13 mouse cellular contexts compared by ENCODE assay signal in the genomic region with DNA sequence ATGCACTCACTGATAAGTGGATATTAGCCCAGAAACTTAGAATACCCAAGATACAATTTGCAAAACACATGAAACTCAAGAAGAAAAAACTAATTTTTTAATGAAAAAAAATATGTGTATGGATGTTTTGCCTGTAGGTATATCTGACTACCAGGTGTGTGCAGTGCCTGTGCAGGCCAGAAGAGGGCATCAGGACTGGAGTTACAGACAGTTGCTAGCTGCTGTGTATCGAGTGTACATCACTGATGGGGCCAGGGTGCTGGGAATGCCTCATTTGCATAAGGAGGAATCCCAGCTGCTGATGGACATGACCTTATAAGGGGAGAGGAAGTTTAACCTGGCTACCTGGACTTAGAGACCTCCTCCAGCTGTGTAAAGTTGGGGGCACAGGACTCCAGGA.
A peak's percentile ranks its signal among the peaks of the same experiment; 100 is the strongest.
DNase-seq lines count a peak whose midpoint lies in the region; ATAC-seq and TF ChIP-seq lines count a peak whose summit lies in the region.
"Had no signal": no experiment of that assay in that cellular context is flagged by ENCODE, and none has a peak within 500 bp of the region (broad histone marks: within the 10 kb centered on the region; RNA-seq: fewer than 3 reads in every experiment).

No protein-coding gene starts in this region.

- H3K9ac ChIP-seq in hindbrain, postnatal 0 days (replicated peaks; ENCODE audit: low read length), result no peak overlapping the region
- H3K9ac ChIP-seq in hindbrain, embryonic 11.5 days (ENCODE audit: low read depth, low read length), result no peak overlapping the region
- no peak overlapping the region for H3K9ac ChIP-seq in lung, postnatal 0 days (replicated peaks; ENCODE audit: low read depth)
- H3K9ac ChIP-seq in ES-Bruce4 (ENCODE audit: low read depth, poor library complexity, severe bottlenecking), result no peak overlapping the region
- H3K9ac ChIP-seq: hindbrain, embryonic 14.5 days; liver, embryonic 13.5 days; midbrain, embryonic 15.5 days; neural tube, embryonic 13.5 days had no signal

- no peak overlapping the region for H3K4me2 ChIP-seq in hindbrain, postnatal 0 days (ENCODE audit: low read depth, low read length)
- no peak overlapping the region for H3K4me2 ChIP-seq in hindbrain, embryonic 11.5 days (replicated peaks; ENCODE audit: low read depth, low read length)
- H3K4me2 ChIP-seq in lung, postnatal 0 days (replicated peaks; ENCODE audit: low read depth, low read length), result no peak overlapping the region
- H3K4me2 ChIP-seq: hindbrain, embryonic 14.5 days; liver, embryonic 13.5 days; midbrain, embryonic 15.5 days; neural tube, embryonic 13.5 days had no signal

- no peaks in the 10 kb centered on the region for H3K27me3 ChIP-seq in hindbrain, postnatal 0 days (ENCODE audit: insufficient read depth, low read length)
- no peaks in the 10 kb centered on the region for H3K27me3 ChIP-seq in hindbrain, embryonic 11.5 days (ENCODE audit: control insufficient read depth, insufficient read depth, low read length)
- no peaks in the 10 kb centered on the region for H3K27me3 ChIP-seq in lung, postnatal 0 days (replicated peaks; ENCODE audit: insufficient read depth, low read length)
- no peaks in the 10 kb centered on the region; the same call in 1 of the 2 replicates for H3K27me3 ChIP-seq in ES-Bruce4 (ENCODE audit: control insufficient read depth, insufficient read depth, low read length, poor library complexity, severe bottlenecking)
- H3K27me3 ChIP-seq: liver, embryonic 13.5 days; midbrain, embryonic 15.5 days; neural tube, embryonic 13.5 days had no signal

- H3K9me3 ChIP-seq in hindbrain, postnatal 0 days (ENCODE audit: low read length), result no peaks in the 10 kb centered on the region
- no peaks in the 10 kb centered on the region for H3K9me3 ChIP-seq in hindbrain, embryonic 11.5 days (ENCODE audit: control insufficient read depth, low read length)
- no peaks in the 10 kb centered on the region for H3K9me3 ChIP-seq in lung, postnatal 0 days (ENCODE audit: low read length)
- H3K9me3 ChIP-seq in ES-Bruce4 (replicated peaks; ENCODE audit: control insufficient read depth, insufficient read depth, low read length, poor library complexity, severe bottlenecking), result no peaks in the 10 kb centered on the region
- H3K9me3 ChIP-seq: liver, embryonic 13.5 days; midbrain, embryonic 15.5 days; neural tube, embryonic 13.5 days had no signal

- ATAC-seq in hindbrain, postnatal 0 days, result no peak
- ATAC-seq in hindbrain, embryonic 11.5 days (ENCODE audit: low FRiP score), result no peak
- no peak for ATAC-seq in lung, postnatal 0 days
- ATAC-seq: midbrain, embryonic 15.5 days had no signal

- no peak for DNase-seq in hindbrain, postnatal 0 days (ENCODE audit: low spot score)
- DNase-seq in hindbrain, embryonic 11.5 days (ENCODE audit: low spot score), result no peak
- no peak for DNase-seq in lung, postnatal 0 days (ENCODE audit: low spot score)
- no peak for DNase-seq in lung, adult 18-20 months
- no peak for DNase-seq in adrenal gland, adult (ENCODE audit: inconsistent age in 2 of 2, low spot score in 1 of 2)
- DNase-seq in cerebellum, postnatal 25 days, result no peak
- DNase-seq: liver, embryonic 13.5 days had no signal

- no peaks in the 10 kb centered on the region for H3K36me3 ChIP-seq in hindbrain, postnatal 0 days (ENCODE audit: insufficient read depth, low read length)
- no peaks in the 10 kb centered on the region for H3K36me3 ChIP-seq in hindbrain, embryonic 11.5 days (ENCODE audit: control insufficient read depth, insufficient read depth, low read length)
- H3K36me3 ChIP-seq in lung, postnatal 0 days (ENCODE audit: insufficient read depth, low read length), result no peaks in the 10 kb centered on the region
- no peaks in the 10 kb centered on the region for H3K36me3 ChIP-seq in ES-Bruce4 (ENCODE audit: control insufficient read depth, insufficient read depth, low read length, poor library complexity, severe bottlenecking)
- H3K36me3 ChIP-seq: liver, embryonic 13.5 days; midbrain, embryonic 15.5 days; neural tube, embryonic 13.5 days had no signal

- H3K27ac ChIP-seq in hindbrain, postnatal 0 days, result no peak overlapping the region
- no peak overlapping the region for H3K27ac ChIP-seq in hindbrain, embryonic 11.5 days (ENCODE audit: low read depth, low read length)
- H3K27ac ChIP-seq in lung, postnatal 0 days (ENCODE audit: low read length), result no peak overlapping the region
- no peak overlapping the region for H3K27ac ChIP-seq in ES-Bruce4 (ENCODE audit: insufficient read depth, low read length)
- H3K27ac ChIP-seq in embryonic fibroblast, embryonic 13.5 days (ENCODE audit: insufficient read depth, low read length), result no peak overlapping the region
- H3K27ac ChIP-seq: hindbrain, embryonic 14.5 days; liver, embryonic 13.5 days; midbrain, embryonic 15.5 days; neural tube, embryonic 13.5 days had no signal

- WGBS in hindbrain, postnatal 0 days, result 69% methylated on average over 1 of the region's 1 CpGs
- WGBS in hindbrain, embryonic 11.5 days, result 82% methylated on average over 1 of the region's 1 CpGs
- 63% methylated on average over 1 of the region's 1 CpGs for WGBS in lung, postnatal 0 days

- H3K4me3 ChIP-seq in hindbrain, postnatal 0 days (ENCODE audit: low read length), result no peak overlapping the region
- H3K4me3 ChIP-seq in hindbrain, embryonic 11.5 days (ENCODE audit: low read depth, low read length), result no peak overlapping the region
- no peak overlapping the region for H3K4me3 ChIP-seq in lung, postnatal 0 days (ENCODE audit: low read depth, low read length)
- H3K4me3 ChIP-seq in ES-Bruce4 (ENCODE audit: low read depth, low read length), result no peak overlapping the region
- no peak overlapping the region for H3K4me3 ChIP-seq in embryonic fibroblast, embryonic 13.5 days (ENCODE audit: insufficient read depth, low read length)
- H3K4me3 ChIP-seq: erythroblast, embryonic 14.5 days; liver, embryonic 13.5 days; midbrain, embryonic 15.5 days; neural tube, embryonic 13.5 days had no signal

- TF ChIP-seq EP300 in lung, postnatal 0 days (IDR thresholded peaks at IDR 0.05), result no peak
- TF ChIP-seq EP300 in ES-Bruce4 (IDR thresholded peaks at IDR 0.05; ENCODE audit: insufficient read depth, low read depth, low read length), result no peak

- TF ChIP-seq POLR2A in ES-Bruce4 (IDR thresholded peaks at IDR 0.05; ENCODE audit: insufficient read depth, low read length), result no peak
- TF ChIP-seq POLR2A in embryonic fibroblast, embryonic 13.5 days (IDR thresholded peaks at IDR 0.05; ENCODE audit: low read depth, low read length), result no peak

- TF ChIP-seq CTCF in hindbrain, postnatal 0 days (IDR thresholded peaks at IDR 0.05; ENCODE audit: low read depth), result peak; percentile 22; the same call in 1 of the 2 replicates
- TF ChIP-seq CTCF in lung, postnatal 0 days (IDR thresholded peaks at IDR 0.05), result peak; percentile 42
- peak; percentile 53 for TF ChIP-seq CTCF in ES-Bruce4 (IDR thresholded peaks at IDR 0.05; ENCODE audit: low read depth, low read length)
- TF ChIP-seq CTCF in embryonic fibroblast, embryonic 13.5 days (IDR thresholded peaks at IDR 0.05; ENCODE audit: borderline replicate concordance, insufficient read depth, low read length), result 0 out of 2 replicates have a peak, but pooled peaks have one; percentile 22

- no peaks in the 10 kb centered on the region for H3K4me1 ChIP-seq in hindbrain, postnatal 0 days (ENCODE audit: insufficient read depth, low read length)
- H3K4me1 ChIP-seq in hindbrain, embryonic 11.5 days (replicated peaks; ENCODE audit: control insufficient read depth, insufficient read depth, low read length), result no peaks in the 10 kb centered on the region
- H3K4me1 ChIP-seq in lung, postnatal 0 days (ENCODE audit: insufficient read depth, low read depth, low read length), result no peaks in the 10 kb centered on the region
- H3K4me1 ChIP-seq in ES-Bruce4 (ENCODE audit: control insufficient read depth, insufficient read depth, low read length), result no peaks in the 10 kb centered on the region
- H3K4me1 ChIP-seq in embryonic fibroblast, embryonic 13.5 days (ENCODE audit: control insufficient read depth, insufficient read depth, low read length), result no peaks in the 10 kb centered on the region
- H3K4me1 ChIP-seq: liver, embryonic 13.5 days; midbrain, embryonic 15.5 days; neural tube, embryonic 13.5 days had no signal
